Mouse (Mus musculus) myocyte (in vitro differentiated cells): ENCODE measurements around the gene Tmprss3. TPM values are rescaled to one million over a fixed set of nuclear protein-coding genes. Genes with fewer than 3 reads are reported as not detected.

Experiments used
- H3K27me3 ChIP-seq: one replicate; pipeline ENCODE4 v1.6.1; 2011; ENCODE audit not compliant: control insufficient read depth, insufficient read depth, insufficient read length
- H3K36me3 ChIP-seq: one replicate; pipeline ENCODE4 v1.6.1; 2011; ENCODE audit not compliant: control insufficient read depth, insufficient read depth
- H3K4me2 ChIP-seq: one replicate; pipeline ENCODE4 v1.6.1; 2011; ENCODE audit warnings: low read depth, control low read depth
- H3K4me3 ChIP-seq: one replicate; pipeline ENCODE4 v1.5.1; 2011; ENCODE audit warnings: mild to moderate bottlenecking, control low read depth, moderate library complexity
- H3K79me2 ChIP-seq: one replicate; pipeline ENCODE4 v1.6.1; 2011; ENCODE audit not compliant: control insufficient read depth, insufficient read depth
- H3ac ChIP-seq: one replicate; pipeline ENCODE4 v1.6.1; 2011; ENCODE audit not compliant: control insufficient read depth, insufficient read length
- CEBPB ChIP-seq: IDR thresholded peaks from 2 replicates; pipeline ENCODE4 v1.6.1; 2011; ENCODE audit warnings: mild to moderate bottlenecking, moderate library complexity; ENCODE audit not compliant: poor library complexity, insufficient read depth, severe bottlenecking
- E2F4 ChIP-seq: IDR thresholded peaks from one replicate; pipeline ENCODE4 v1.6.1; 2011; ENCODE audit warnings: mild to moderate bottlenecking, control low read depth, moderate library complexity; ENCODE audit not compliant: insufficient read depth
- MAX ChIP-seq: IDR thresholded peaks from one replicate; pipeline ENCODE4 v1.6.1; 2011; ENCODE audit warnings: low read depth, mild to moderate bottlenecking, control low read depth
- MYOD1 ChIP-seq, 3 experiments: IDR thresholded peaks; one replicate each; pipeline ENCODE4 v1.6.1; 2011; ENCODE audit warnings: control low read depth in 2 of 3, low read depth in 2 of 3, mild to moderate bottlenecking in 2 of 3, moderate library complexity in 1 of 3; ENCODE audit not compliant: insufficient read length in 2 of 3, control insufficient read depth in 1 of 3
- MYOG ChIP-seq, 3 experiments: IDR thresholded peaks; one replicate each; pipeline ENCODE4 v1.6.1; 2011; ENCODE audit warnings: control low read depth in 2 of 3, low read depth in 2 of 3, mild to moderate bottlenecking in 2 of 3; ENCODE audit not compliant: insufficient read length in 2 of 3, control insufficient read depth in 1 of 3, insufficient read depth in 1 of 3
- POLR2A ChIP-seq: IDR thresholded peaks from one replicate; pipeline ENCODE4 v1.6.1; 2011; ENCODE audit warnings: low read depth, mild to moderate bottlenecking, control low read depth, moderate library complexity; ENCODE audit not compliant: insufficient read length
- POLR2AphosphoS2 ChIP-seq: IDR thresholded peaks from one replicate; pipeline ENCODE4 v1.6.1; 2011; ENCODE audit warnings: low read depth, control low read depth; ENCODE audit not compliant: insufficient read length
- REST ChIP-seq: IDR thresholded peaks from one replicate; pipeline ENCODE4 v1.6.1; 2011; ENCODE audit warnings: mild to moderate bottlenecking, control low read depth, moderate library complexity; ENCODE audit not compliant: insufficient read depth, insufficient read length
- SRF ChIP-seq: IDR thresholded peaks from one replicate; pipeline ENCODE4 v1.6.1; 2011; ENCODE audit warnings: low read depth; ENCODE audit not compliant: control insufficient read depth, insufficient read length
- TCF12 ChIP-seq: IDR thresholded peaks from one replicate; pipeline ENCODE4 v1.6.1; 2011; ENCODE audit warnings: mild to moderate bottlenecking, control low read depth; ENCODE audit not compliant: poor library complexity, insufficient read depth, severe bottlenecking
- TCF3 ChIP-seq: IDR thresholded peaks from one replicate; pipeline ENCODE4 v1.6.1; 2011; ENCODE audit warnings: low read depth, control low read depth; ENCODE audit not compliant: insufficient read length
- USF1 ChIP-seq: IDR thresholded peaks from one replicate; pipeline ENCODE4 v1.6.1; 2011; ENCODE audit warnings: low read depth, mild to moderate bottlenecking, control low read depth, moderate library complexity
- polyA plus RNA-seq: library from polyadenylated mRNA; unstranded; fragments of >200 nt; fragmentation: generic; extraction: Trizol; gene quantifications from one replicate; pipeline ENCODE4 v1.2.1, GENCODE M21; 2012; ENCODE audit warnings: missing spikeins

Tmprss3 gene
- polyA plus RNA-seq, 1 experiment, result not detected

DNA sequence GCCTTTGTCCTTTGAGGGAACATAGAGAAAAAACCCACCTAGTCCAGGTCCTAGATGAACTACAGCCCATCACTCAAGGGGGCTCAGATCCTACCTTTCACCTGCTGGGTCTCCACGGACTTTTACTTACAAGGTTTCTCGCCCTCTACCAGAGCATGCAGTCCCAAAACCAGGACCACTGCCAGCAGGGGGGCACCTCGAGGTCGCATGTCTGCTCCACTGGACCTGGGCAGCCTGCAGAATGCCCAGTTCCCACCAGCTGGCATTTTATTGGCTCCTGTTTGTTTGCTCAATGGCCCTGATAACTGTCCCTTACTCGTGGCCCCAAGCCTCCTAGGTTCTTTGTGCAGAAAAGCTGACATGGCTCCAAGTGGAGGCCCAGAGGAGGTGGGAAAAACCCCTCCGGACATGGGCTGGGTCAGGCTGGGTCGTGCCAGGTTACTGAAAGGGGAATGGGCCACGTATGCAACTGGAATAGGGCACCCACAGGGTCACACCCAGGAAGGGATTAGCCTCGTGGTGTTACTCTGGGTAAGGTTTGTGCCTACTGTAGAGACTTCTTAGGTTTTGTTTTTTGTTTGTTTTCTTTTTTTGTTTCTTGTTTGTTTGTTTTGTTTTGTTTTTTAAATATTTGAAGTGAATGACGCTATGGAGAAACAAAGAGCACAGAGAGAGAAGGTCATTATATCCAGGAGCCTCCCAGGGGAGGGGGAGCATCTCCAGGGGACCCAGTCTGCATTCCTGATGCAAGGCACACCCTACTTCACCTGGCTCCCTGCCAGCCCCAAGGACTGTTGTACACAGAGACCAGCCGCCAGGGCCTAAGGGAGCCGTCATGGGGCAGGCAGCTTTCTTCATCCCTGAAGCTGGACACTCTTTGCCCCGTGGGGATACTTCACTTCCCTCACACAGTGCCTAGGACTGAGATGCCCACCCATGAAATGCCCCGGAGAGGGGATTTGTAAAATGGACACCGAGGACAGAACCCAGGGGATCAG, 54.4 kb downstream of the Tmprss3 start, which contains the start of gene Tff2:
Gene Tff2, minus strand, starts transcription at position 243 of the 998 bp plus-strand sequence.
- TF ChIP-seq POLR2A, result no peak
- no peak for TF ChIP-seq CEBPB
- Histone ChIP-seq H3K27me3 (no peaks in the 10 kb centered on the region), H3K36me3 (no peaks in the 10 kb centered on the region), H3ac (no peak within 1 kb of the TSS), H3K4me2 (no peak within 1 kb of the TSS), H3K79me2 (no peaks in the 10 kb centered on the region), H3K4me3 (no peak within 1 kb of the TSS)

DNA sequence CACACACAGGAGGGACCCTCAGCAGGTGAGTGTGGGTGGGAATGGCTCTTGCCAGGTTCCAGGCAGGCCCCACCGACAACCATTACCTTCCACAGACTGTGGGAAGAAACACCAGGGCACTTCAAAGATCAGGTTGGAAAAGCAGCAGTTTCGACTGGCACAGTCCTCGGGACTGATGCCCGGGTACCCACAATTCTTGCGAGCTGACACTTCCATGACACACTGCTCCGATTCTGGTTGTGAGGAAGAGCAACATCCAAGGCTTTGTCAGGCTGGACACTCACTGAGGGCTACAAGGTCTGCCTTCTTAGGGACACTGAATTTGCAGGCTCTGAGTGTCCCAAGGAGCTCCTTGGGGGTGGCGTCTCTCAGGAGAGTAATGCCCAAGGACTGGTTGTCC, 56.7 kb downstream of the Tmprss3 start:
- Histone ChIP-seq H3K79me2 (no peaks in the 10 kb centered on the region), H3K27me3 (no peaks in the 10 kb centered on the region), H3ac (no peak overlapping the region), H3K4me3 (no peak overlapping the region), H3K4me2 (no peak overlapping the region), H3K36me3 (no peaks in the 10 kb centered on the region)
- TF ChIP-seq USF1 (no peak), MYOG (IDR thresholded peaks at IDR 0.05; ENCODE audit: control insufficient read depth in 1 of 3, insufficient read depth in 1 of 3, insufficient read length in 2 of 3, low read depth in 2 of 3) (no peak), POLR2A (no peak), POLR2AphosphoS2 (no peak), CEBPB (no peak), TCF3 (no peak), SRF (no peak), TCF12 (no peak), REST (no peak), E2F4 (no peak), MAX (no peak), MYOD1 (IDR thresholded peaks at IDR 0.05; ENCODE audit: control insufficient read depth in 1 of 3, insufficient read length in 2 of 3, low read depth in 2 of 3) (no peak)

DNA sequence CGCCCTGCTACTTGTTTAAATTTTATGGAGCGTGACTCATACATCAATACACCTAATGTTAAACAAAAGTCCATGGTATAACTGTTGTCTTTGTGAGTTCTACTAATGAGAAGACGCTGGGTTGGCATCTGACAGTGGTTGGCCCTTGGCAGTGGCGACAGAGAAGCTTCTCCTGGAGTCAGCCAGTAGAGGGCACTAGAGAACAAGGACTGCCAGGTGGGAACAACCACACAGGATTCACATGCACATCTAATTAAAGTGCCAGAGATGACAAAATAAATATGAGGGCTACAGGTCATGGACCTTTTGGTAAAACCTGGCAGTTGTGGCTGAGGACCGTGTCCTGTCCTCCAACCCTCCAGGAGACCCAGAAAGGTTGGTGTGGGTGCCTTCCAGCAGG, 60.4 kb downstream of the Tmprss3 start:
- Histone ChIP-seq H3K79me2 (no peaks in the 10 kb centered on the region), H3K36me3 (no peaks in the 10 kb centered on the region), H3K27me3 (no peaks in the 10 kb centered on the region), H3K4me3 (no peak overlapping the region), H3ac (no peak overlapping the region), H3K4me2 (no peak overlapping the region)
- TF ChIP-seq MAX, result no peak
- TF ChIP-seq REST, result no peak
- no peak for TF ChIP-seq TCF12
- TF ChIP-seq SRF, result no peak
- no peak for TF ChIP-seq MYOD1 (IDR thresholded peaks at IDR 0.05; ENCODE audit: control insufficient read depth in 1 of 3, insufficient read length in 2 of 3, low read depth in 2 of 3)

DNA sequence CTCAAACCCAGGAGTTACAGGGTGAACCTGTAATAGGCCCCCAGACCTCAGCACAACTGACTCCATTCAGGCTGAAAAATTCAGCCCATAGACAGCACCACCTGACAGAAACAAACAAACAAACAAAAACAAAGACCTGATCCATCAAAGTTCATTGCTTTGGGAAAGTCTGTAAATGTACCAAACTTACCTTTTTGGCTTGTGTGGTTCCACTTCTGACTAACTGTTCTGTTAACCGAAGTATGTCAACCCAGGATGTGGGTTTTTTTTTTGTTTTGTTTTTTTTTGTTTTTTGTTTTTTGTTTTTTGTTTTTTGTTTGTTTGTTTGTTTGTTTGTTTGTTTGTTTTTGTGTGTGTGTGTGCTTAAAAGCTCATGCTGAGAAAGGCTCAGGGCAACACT, 62.0 kb downstream of the Tmprss3 start:
- Histone ChIP-seq H3K4me3 (no peak overlapping the region), H3ac (no peak overlapping the region), H3K27me3 (no peaks in the 10 kb centered on the region), H3K36me3 (no peaks in the 10 kb centered on the region), H3K79me2 (no peaks in the 10 kb centered on the region), H3K4me2 (no peak overlapping the region)
- TF ChIP-seq POLR2AphosphoS2, result no peak
- TF ChIP-seq MYOD1 (IDR thresholded peaks at IDR 0.05; ENCODE audit: control insufficient read depth in 1 of 3, insufficient read length in 2 of 3, low read depth in 2 of 3), result no peak
- TF ChIP-seq E2F4, result no peak
- TF ChIP-seq SRF, result no peak
- no peak for TF ChIP-seq TCF12
- TF ChIP-seq MAX, result no peak
- no peak for TF ChIP-seq REST
- TF ChIP-seq MYOG (IDR thresholded peaks at IDR 0.05; ENCODE audit: control insufficient read depth in 1 of 3, insufficient read depth in 1 of 3, insufficient read length in 2 of 3, low read depth in 2 of 3), result no peak
- no peak for TF ChIP-seq POLR2A
- no peak for TF ChIP-seq TCF3

DNA sequence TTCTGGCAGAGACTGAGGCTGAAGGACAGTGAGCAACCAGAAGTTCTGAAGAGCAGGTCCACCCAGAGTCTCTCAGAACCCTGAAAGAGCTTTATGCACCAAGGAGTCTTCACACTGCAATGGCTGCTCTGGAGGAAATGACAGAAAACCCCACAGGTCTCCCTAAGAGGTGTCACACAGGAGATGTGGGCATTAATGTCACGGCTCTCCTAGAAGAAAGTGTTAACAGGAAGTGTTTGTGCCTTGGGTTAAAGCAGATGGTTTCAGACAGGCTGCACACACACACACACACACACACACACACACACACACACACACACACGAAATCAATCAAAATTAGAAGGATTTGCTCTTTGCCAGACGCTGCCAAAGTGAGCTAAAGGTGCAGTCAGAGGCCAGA, 62.5 kb downstream of the Tmprss3 start:
- no peaks in the 10 kb centered on the region for H3K36me3 ChIP-seq

More for the DNA sequence above, 62.5 kb downstream of the Tmprss3 start:
- Histone ChIP-seq H3K27me3 (no peaks in the 10 kb centered on the region), H3ac (no peak overlapping the region), H3K4me2 (no peak overlapping the region), H3K79me2 (no peaks in the 10 kb centered on the region), H3K4me3 (no peak overlapping the region)
- TF ChIP-seq CEBPB (no peak), POLR2AphosphoS2 (no peak), MYOD1 (IDR thresholded peaks at IDR 0.05; ENCODE audit: control insufficient read depth in 1 of 3, insufficient read length in 2 of 3, low read depth in 2 of 3) (no peak), E2F4 (no peak), SRF (no peak), TCF3 (no peak), USF1 (no peak), TCF12 (no peak)
